Mouse (Mus musculus) R1 (cell line): Measurements from ENCODE around the gene F13b.

Experiments used
- DNase-seq: peaks from one replicate; pipeline ENCODE4 v3.0.0-alpha.2; 2018; ENCODE audit warnings: low read depth, low spot score

F13b gene

DNA sequence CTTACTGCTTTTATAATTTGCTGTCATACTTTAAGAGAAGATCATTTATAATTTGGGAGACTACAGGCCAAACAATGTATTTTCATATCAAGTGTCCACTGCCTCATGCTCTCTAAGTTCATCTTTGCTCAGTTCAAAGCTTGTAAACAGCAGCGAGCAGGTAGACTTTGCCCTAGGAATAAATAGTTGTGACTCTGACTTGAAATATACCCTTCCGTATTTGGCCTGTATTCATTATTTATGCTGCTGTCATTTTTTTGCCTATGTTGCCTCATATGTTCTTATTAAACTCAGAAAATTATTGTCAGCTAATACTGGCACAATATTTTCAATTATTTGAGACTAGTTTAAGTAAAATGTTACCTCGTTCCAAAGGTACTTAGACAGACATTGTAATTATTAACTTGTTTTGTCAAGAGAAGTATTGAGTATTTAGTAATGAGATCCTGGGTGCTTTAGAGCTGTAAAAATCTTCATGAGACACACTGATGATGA lies at the start of gene F13b:
F13b (plus strand) TSS at position 445 of the 495 bp plus-strand sequence.
- DNase-seq = no peak

DNA sequence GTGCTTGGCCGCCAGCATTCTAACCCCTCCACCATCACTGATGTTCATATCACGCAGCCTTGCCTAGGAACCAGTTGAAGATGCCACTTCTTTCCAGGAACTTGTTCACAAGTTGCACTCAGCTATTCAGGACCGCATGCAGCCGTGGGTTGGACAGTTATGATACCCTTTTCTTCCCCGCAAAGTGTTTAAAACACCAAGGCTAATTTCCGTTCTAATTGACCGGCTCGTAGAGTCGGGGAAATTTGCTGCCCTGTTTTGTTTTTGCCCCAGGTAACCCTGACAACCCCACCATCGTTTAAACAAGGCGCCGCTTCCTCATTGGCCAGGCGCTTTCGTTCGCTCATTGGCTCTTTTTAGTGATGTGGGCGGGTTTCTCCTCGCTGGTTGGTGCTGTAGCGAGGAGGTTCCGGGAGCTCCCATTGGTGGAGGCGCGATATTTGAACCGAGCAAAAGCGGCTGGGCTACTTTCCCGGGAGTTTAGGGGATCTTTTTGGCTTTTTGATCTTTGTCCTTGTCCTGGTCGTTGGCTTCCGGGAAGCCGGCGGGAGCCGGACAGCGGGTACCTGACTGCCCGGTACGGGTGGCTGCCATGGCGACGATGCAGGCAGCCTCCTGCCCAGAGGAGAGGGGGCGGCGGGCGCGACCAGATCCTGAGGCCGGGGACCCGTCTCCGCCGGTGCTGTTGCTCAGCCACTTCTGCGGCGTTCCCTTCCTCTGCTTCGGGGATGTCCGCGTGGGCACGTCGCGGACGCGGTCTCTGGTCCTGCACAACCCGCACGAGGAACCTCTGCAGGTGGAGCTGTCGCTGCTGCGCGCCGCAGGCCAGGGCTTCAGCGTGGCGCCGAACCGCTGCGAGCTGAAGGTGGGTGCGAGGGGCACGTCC lies 46.9 kb upstream of the F13b start, which contains the start of gene Aspm:
Aspm (plus strand) TSS at position 433 of the 886 bp plus-strand sequence.
- peak; percentile 98 for DNase-seq

DNA sequence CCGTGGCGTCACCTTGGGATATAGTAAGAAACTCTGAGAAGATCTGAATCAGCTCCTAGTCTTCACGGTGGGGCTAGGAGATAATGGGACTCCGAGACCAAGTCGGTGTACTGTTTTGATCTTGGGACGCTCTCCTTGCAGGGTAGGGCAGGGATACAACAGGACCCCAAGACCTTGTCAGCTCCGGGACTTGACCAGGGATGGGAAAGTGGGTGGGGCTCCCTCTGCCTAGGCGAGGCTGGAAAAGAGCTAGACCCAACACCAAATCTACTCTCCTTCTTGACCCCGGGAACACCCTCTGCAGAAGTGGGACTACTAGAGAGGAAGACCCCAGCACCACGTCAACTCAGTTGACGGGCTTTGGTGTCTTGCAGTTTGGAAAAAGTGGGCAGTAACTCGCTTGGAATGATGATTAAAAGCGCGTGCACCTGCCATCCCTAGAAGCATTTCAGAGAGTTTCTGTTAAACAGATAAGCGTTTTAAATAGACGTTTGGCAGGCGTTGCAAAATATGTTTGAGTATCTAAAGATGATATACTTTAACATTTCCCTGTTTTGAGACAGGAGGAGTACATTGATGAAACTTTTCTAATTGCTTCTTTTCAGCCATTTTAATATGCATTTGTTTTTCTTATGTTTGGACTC lies 46.2 kb upstream of the F13b start:
- DNase-seq = peak; percentile 82

DNA sequence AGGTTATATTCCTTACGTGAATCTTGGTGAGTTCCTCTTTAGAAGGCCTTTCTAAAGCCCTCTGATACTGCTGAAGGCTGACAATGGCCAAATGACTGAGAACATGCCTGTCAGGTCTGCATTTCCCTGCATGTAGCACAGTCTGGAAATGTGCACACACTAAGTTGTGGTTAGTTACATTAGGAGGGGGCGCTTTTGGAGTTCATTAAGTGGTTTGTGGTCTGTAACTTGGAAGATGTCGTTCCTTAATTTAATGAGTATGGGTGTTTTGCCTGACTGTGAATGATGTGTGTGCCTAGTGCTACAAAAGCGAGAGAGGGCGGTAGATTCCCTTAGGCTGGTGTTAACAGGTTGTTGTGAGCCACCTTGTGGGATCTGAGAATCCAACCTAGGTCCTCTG lies 40.7 kb upstream of the F13b start:
- DNase-seq = no peak

DNA sequence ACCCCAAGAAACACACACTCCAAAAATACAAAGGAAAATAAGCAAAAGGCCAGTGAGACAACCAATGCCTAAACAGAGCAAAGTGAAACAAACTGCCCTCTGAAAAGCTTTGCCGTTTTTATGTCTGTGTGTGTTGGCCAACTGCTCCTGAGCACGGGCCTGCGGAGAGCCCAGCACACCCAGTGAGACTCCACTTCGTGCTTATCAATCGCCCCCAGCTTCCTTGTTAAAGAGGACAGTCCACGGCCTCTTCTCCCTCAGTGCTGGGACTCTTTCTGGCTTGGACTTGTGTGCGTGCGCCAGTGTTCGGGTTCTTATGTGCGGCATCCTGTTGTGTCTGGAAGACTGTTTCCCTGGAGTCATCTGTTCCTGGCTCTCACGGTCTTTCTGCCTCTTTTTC lies 35.6 kb upstream of the F13b start:
- DNase-seq = peak; percentile 43

DNA sequence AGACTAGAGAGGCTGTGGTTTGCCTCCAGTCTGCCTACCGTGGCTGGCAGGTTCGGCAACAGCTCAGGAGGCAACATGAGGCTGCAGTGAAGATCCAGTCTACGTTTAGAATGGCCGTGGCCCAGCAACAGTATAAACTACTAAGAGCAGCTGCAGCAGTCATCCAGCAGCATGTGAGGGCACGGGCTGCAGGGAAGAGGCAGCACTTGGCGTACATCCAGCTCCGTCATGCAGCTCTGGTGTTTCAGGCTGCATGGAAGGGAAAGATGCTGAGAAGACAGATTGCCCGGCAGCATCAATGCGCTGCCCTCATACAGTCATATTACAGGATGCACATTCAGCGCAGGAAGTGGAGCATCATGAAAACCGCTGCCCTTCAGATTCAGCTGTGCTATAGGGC lies 22.6 kb upstream of the F13b start:
- no peak for DNase-seq

DNA sequence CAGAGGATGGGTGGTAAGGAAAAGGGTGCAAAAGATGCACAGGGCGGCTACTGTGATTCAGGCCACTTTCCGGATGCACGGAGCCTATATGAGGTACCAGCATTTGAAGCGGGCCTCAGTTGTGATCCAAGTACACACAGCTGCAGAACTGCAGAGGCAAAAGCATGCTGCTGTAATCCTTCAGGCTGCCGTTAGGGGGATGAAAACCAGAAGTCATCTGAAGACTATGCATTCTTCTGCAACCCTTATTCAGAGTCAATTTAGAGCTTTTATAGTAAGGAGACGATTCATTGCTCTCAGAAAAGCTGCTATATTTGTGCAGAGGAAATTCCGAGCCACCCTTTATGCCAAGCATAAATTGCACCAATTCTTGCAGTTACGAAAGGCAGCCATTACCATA lies 21.3 kb upstream of the F13b start:
- peak; percentile 69 for DNase-seq

DNA sequence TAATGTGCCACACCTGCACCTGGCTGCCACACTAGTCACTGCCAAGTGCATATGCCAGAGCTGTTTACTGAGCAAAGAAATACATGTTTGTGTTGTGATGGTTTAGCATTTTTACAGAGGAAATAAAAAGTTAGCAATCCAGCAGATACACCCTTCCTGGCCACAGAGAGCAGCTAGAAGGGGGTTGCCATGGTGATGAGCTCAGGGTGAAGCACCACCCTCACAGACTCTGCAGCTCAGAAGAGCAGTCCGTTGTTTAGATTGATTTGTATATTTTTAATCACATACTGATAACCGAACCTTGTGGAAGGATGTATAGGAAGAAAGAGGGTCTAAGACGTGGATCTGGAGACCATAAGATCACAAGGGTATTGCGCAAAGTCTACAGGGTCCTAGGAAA lies 20.4 kb upstream of the F13b start:
- peak; percentile 54 for DNase-seq

DNA sequence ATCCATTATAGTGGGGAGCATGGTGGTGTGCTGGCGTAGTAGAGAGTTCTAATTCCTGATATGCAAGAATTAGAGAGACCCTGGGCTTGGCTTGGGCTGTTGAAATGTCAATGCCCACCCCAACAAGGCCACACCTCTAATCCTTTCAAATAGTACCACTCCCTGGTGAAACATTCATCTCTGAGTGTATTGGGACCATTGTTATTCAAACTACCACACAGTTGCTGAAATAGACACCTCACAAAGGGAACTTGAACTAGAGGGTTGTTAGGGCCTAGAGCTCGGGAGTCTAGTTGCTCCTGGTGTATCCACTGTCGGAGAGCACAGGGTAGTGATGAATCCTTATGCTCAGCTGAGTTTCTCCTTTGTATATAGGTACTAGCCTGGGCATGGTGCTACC lies 6.9 kb upstream of the F13b start:
- peak; percentile 99 for DNase-seq

DNA sequence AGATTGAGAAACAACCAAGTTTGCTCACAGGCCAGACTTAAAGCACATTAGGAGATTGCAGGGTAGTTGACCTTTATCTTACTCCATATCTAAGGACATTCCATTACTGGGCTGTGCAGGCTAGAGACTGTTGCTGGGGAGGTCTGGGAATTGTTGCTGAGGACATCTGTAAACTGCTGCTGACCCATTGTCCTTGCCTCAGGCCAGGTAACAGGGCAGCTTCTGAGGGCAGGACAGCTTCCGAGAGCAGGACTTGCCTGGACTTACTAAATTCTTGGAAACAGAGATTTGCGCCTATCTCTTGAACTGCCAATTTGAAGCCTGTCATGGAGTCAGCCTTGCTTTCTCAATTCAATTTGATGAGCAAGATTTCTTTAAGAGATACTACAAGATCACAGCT lies 6.1 kb upstream of the F13b start:
- DNase-seq = peak; percentile 51

DNA sequence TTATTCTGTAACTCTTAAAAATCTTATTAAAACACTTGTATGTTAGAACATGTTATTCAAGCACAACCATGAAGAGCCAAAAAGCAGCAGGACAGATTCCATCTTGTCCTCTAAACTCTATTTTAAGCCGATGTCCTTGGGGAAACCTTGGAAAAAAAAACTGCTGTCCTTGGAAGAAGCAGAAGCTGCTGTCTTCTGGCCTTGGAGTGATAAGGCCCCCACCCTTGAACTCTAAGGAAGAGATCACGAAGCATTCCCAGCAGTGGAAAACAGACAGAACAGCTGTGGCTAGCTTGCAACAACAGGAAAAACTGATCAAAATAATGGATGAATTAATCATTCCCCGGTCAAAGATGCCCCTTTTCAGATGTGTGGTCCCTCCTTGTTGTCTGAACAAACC lies 5.3 kb upstream of the F13b start:
- peak; percentile 62 for DNase-seq

DNA sequence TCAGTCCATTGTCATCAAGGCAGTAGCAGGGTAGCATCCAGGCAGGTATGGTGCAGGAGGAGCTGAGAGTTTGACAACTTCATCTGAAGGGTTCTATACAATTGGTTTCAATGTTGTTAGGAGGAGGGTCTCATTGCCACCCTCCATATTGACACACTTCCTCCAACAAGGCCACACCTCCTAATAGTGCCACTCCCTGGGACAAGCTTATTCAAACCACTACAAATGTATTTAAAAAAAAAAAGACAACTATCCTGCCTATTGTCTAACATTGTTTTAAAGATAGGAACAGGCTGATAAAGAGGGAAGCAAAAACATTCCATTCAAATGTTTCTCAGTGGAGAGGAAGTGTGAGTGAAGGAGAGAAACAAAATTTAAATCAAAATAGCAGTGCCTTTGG lies 1.8 kb upstream of the F13b start:
- DNase-seq = peak; percentile 87

DNA sequence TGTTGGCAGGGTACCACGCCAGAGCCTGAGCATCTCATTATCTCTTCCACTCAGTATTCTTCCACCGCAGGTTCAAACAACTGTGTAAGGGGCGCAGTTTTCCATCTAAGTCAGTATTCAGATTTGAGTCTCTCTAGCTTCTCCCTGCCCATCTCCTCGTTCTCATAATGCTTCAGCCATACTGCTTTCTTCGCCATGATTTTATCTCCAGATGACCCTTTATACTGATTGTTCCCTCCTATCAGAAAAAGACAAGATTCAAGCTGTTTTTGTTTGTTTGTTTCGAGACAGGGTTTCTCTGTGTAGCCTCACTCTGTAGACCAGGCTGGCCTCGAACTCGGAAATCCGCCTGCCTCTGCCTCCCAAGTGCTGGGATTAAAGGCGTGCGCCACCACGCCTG lies 13.1 kb downstream of the F13b start:
- DNase-seq = peak; percentile 56

DNA sequence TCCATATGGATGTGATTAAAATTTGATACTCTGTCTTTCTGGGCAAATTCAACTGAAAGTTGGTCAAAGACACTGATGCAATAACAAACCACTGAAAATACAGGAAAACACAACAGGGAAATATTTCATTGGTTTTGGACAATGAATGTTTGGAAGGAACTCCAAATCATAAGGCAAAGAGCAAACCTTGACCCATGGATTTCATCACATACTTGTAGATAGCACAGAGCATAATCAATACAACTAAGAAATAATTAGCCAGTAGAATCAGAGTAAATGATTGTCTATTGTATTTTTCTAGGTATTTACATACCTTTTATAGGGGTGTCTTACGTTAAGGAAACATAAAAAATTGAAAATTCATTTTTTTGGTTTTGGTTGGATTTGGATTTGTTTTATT lies 47.0 kb downstream of the F13b start:
- no peak for DNase-seq

DNA sequence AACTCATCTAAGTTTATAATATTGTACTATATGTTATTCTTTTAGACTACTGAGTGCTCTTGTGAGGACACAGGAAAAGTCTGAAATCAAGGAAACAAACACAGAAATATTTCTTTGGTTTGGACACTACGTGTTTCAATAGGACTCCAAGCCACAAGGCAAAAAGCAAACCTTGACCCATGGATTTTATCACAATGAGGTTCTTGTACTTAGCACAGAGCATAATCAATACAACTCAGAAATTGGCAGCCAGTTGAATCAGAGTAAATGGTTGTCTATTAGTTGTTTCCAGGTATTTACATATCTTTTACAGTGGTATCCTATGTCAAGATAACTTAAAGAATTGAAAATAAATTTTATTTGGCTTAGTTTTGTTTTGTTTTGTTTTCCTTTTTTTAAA lies 49.8 kb downstream of the F13b start:
- no peak for DNase-seq

DNA sequence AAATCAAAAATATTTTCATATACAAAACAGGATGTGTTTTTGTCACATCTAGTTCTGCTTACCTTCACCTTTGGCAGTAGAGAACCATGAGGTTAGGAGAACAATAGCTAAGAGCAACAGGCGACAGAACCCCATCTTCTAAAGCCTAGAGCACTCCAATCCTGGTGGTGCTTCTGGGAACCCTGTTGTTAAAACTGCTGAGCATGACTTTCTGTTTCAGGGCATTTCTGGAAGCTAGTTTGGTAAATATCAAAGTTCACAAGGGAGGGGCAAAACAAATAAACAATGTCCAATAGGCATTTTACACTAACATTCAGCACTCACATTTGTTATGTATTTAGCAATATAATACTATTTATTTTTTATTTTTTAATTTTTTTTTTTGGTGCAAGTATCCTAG lies 58.5 kb downstream of the F13b start, which contains the start of gene Cfhr1:
Cfhr1 (minus strand) TSS at position 249 of the 400 bp plus-strand sequence.
- DNase-seq = no peak
